In the genomic region with DNA sequence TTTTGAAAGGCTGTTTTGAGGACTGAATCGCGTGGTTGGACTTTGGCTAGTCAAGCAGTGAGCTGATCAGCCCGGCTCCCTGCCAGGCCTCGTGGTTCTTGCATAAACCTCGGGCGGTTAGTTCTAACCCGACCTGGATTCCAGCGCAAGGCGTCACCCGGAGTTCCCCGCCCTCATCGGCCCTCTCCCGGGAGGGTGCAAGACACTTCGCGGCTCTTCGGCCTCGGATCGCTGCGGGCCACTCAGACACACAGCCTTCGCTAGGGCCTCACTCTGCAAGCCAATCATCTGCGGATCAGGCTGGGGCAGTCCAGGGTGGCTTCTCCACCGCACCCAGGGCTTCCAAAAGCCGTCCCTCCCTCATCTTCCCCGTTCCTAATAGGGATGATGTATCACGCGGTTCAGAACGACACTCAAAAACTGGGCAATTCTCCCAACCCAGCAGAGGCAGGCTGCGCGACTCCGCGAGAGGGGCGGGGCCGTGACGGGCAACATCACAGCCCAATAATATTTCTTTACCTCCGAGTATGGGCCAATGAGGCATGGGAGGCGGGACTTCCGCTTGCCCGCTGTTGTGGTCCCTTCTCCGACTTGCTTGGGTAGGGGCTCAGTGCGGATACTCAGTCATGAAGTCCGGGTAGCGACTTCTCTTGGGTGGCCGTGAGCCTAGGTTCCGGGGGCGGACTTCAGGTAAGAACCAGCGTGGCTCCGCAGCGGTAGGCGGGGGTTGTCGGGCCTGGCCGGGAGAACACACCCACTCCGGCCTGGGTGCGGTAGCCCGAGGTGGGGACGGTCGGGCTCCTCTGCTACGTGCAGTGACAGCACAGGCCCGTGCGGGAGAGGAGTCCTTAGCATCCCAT, we compare ENCODE assay signal across 7 mouse cellular contexts. TPM values are rescaled to one million over a fixed set of nuclear protein-coding genes. Genes with fewer than 3 reads are reported as not detected.
DNase-seq lines count a peak whose midpoint lies in the region; ATAC-seq lines count a peak whose summit lies in the region.

A gene (plus strand): TSS at position 552 of the 860 bp plus-strand sequence.

- WGBS in embryonic facial prominence, embryonic 11.5 days, result under 1% methylated on average over 59 of the region's 59 CpGs
- under 1% methylated on average over 59 of the region's 59 CpGs for WGBS in limb, embryonic 10.5 days
- WGBS in midbrain, embryonic 13.5 days, result under 1% methylated on average over 59 of the region's 59 CpGs

- ATAC-seq in embryonic facial prominence, embryonic 11.5 days (replicated peaks; ENCODE audit: insufficient number of reproducible peaks, low FRiP score, low TSS enrichment, low read depth), result peak; percentile 98
- peak; percentile 89 for ATAC-seq in granulocyte monocyte progenitor cell, adult 5-6 weeks (replicated peaks; ENCODE audit: poor library complexity, severe bottlenecking)
- peak; percentile 100 for ATAC-seq in midbrain, embryonic 13.5 days

- H3K9me3 ChIP-seq in embryonic facial prominence, embryonic 11.5 days (replicated peaks; ENCODE audit: control insufficient read depth, low read length), result no peaks in the 10 kb centered on the region
- no peaks in the 10 kb centered on the region for H3K9me3 ChIP-seq in limb, embryonic 10.5 days (replicated peaks)
- no peaks in the 10 kb centered on the region for H3K9me3 ChIP-seq in midbrain, embryonic 13.5 days

- DNase-seq in adrenal gland, postnatal 14 days, result peak; percentile 97
- peak; percentile 96 for DNase-seq in embryonic facial prominence, embryonic 11.5 days (ENCODE audit: low spot score)
- peak; percentile 97 for DNase-seq in kidney, adult 11 months
- peak; percentile 94 for DNase-seq in limb, embryonic 10.5 days (ENCODE audit: low spot score)
- DNase-seq in spleen, adult 12 weeks (ENCODE audit: low spot score), result peak; percentile 88

- H3K4me3 ChIP-seq in embryonic facial prominence, embryonic 11.5 days (ENCODE audit: low read depth, low read length), result peak within 1 kb of the TSS; percentile 77
- H3K4me3 ChIP-seq in limb, embryonic 10.5 days, result peak within 1 kb of the TSS; percentile 87
- H3K4me3 ChIP-seq in midbrain, embryonic 13.5 days (replicated peaks), result peak within 1 kb of the TSS; percentile 61

- H3K4me2 ChIP-seq in embryonic facial prominence, embryonic 11.5 days (ENCODE audit: low read depth, low read length), result peak within 1 kb of the TSS; percentile 78
- H3K4me2 ChIP-seq in midbrain, embryonic 13.5 days (replicated peaks), result peak within 1 kb of the TSS; percentile 78

- no peaks in the 10 kb centered on the region for H3K36me3 ChIP-seq in embryonic facial prominence, embryonic 11.5 days (replicated peaks; ENCODE audit: control insufficient read depth, insufficient read depth, low read depth, low read length)
- H3K36me3 ChIP-seq in limb, embryonic 10.5 days, result no peaks in the 10 kb centered on the region
- H3K36me3 ChIP-seq in midbrain, embryonic 13.5 days, result no peaks in the 10 kb centered on the region

- no peaks in the 10 kb centered on the region for H3K4me1 ChIP-seq in embryonic facial prominence, embryonic 11.5 days (ENCODE audit: control insufficient read depth, insufficient read depth, low read length)
- H3K4me1 ChIP-seq in limb, embryonic 10.5 days, result peaks cover 12% of the 10 kb centered on the region
- peaks cover 24% of the 10 kb centered on the region for H3K4me1 ChIP-seq in midbrain, embryonic 13.5 days (replicated peaks)

- H3K27me3 ChIP-seq in embryonic facial prominence, embryonic 11.5 days (ENCODE audit: control insufficient read depth, insufficient read depth, low read length), result no peaks in the 10 kb centered on the region
- H3K27me3 ChIP-seq in limb, embryonic 10.5 days (ENCODE audit: low read depth, poor library complexity, severe bottlenecking), result no peaks in the 10 kb centered on the region
- no peaks in the 10 kb centered on the region for H3K27me3 ChIP-seq in midbrain, embryonic 13.5 days

- H3K9ac ChIP-seq in embryonic facial prominence, embryonic 11.5 days (replicated peaks; ENCODE audit: low read length), result peak within 1 kb of the TSS; percentile 85
- peak within 1 kb of the TSS; percentile 82 for H3K9ac ChIP-seq in midbrain, embryonic 13.5 days (replicated peaks)

- H3K27ac ChIP-seq in embryonic facial prominence, embryonic 11.5 days (replicated peaks; ENCODE audit: low read depth, low read length), result peak within 1 kb of the TSS; percentile 85
- H3K27ac ChIP-seq in limb, embryonic 10.5 days, result peak within 1 kb of the TSS; percentile 95
- H3K27ac ChIP-seq in midbrain, embryonic 13.5 days, result peak within 1 kb of the TSS; percentile 93

RNA-seq across cellular contexts. Expression of the gene that starts here (rescaled TPM):
- 61.9 and 68.1 TPM in 2 replicates for total RNA-seq in adrenal gland, postnatal 14 days (2021)
- 47.4 and 51.3 TPM in 2 replicates for polyA plus RNA-seq in embryonic facial prominence, embryonic 11.5 days (2014; fragmentation: Nextera tagmentation; extraction: Ambion mirVana)
- 55.9 and 59.9 TPM in 2 replicates for total RNA-seq in granulocyte monocyte progenitor cell, adult 5-6 weeks (2014; fragmentation: Nextera tagmentation)
- total RNA-seq in granulocyte monocyte progenitor cell, adult 5-6 weeks (2017), result 61.9 and 81.3 TPM in 2 replicates
- polyA plus RNA-seq in limb, embryonic 10.5 days (2016; fragmentation: Nextera tagmentation; extraction: Ambion mirVana), result 34.5 and 42.0 TPM in 2 replicates
- polyA plus RNA-seq in midbrain, embryonic 13.5 days (2015; fragmentation: Nextera tagmentation; extraction: Ambion mirVana), result 60.2 and 63.8 TPM in 2 replicates

Comparison
In these comparisons a context has a peak if more than half of its experiments do, and no peak if none do; other contexts are left out.
1. Peak in every context shown above with its lines: DNase-seq, ATAC-seq, H3K4me3 ChIP-seq and H3K27ac ChIP-seq.